Mouse (Mus musculus) Patski (cell line): ENCODE measurements around the gene Lrp4. TPM values are rescaled to one million over a fixed set of nuclear protein-coding genes. Genes with fewer than 3 reads are reported as not detected.
A peak's percentile ranks its signal among the peaks of the same experiment; 100 is the strongest.

Experiments
- ATAC-seq: fragments of 100-300 bp; one replicate; pipeline ENCODE4 v1.8.0; 2021
- CTCF ChIA-PET: fragments of 350-600 bp; sonication (Branson Sonifier 250); formaldehyde crosslinking; loops from one replicate; lab custom pipeline; 2022; ENCODE audit warnings: inconsistent platforms; lab: Charles Lee
- POLR2A ChIA-PET: fragments of 350-600 bp; sonication (Branson Sonifier 250); formaldehyde crosslinking; loops from one replicate; lab custom pipeline; 2022; ENCODE audit warnings: antibody characterized with exemption, inconsistent platforms; lab: Charles Lee
- DNase-seq: peaks from one replicate; pipeline ENCODE4 v3.0.0-alpha.2; 2011; ENCODE audit warnings: low read depth, low spot score
- H3K27me3 ChIP-seq: fragments of 371-371 bp; one replicate; pipeline ENCODE4 v1.5.1; 2021
- CTCF ChIP-seq: fragments of 100-300 bp; IDR thresholded peaks from one replicate; pipeline ENCODE4 v1.5.1; 2021
- in situ Hi-C: fragments of 300-500 bp; cut with MboI; formaldehyde crosslinking; loops from 3 replicates; pipeline ENCODE4 v1.11.1; 2018; ENCODE audit warnings: low pct_unique_long_range_greater_than_20kb, mixed read lengths
- polyA plus RNA-seq: library from polyadenylated mRNA; unstranded; gene quantifications from one replicate; pipeline ENCODE4 v1.2.3, GENCODE M21; 2021

Gene Lrp4
- polyA plus RNA-seq, 1 experiment from 2014 or later = 3.4 TPM

- ChIA-PET CTCF (no interaction called here), POLR2A (no interaction called here)
- TF ChIP-seq CTCF = no peak
- DNase-seq (no peak), ATAC-seq (no peak)
- H3K27me3 ChIP-seq = no peaks in the 10 kb centered on the region
- in situ Hi-C loops = no loop called here
These were observed 4.7 kb upstream of the Lrp4 start for GRCm38 (mm10) chr2:91452658-91453057.

GRCm38 (mm10) chr2:91453231-91454075, 3.9 kb upstream of the Lrp4 start:
- POLR2A ChIA-PET = interaction anchor here (0.7 kb wide), 1 partner anchor 113 kb away, joined by 4 read pairs; no protein-coding TSS in a partner anchor
- ATAC-seq = no peak
- no peak for TF ChIP-seq CTCF
- no peaks in the 10 kb centered on the region for H3K27me3 ChIP-seq
- DNase-seq = no peak
- CTCF ChIA-PET = interaction anchor here (1.2 kb wide), 1 partner anchor 154 kb away, joined by 3 read pairs; no protein-coding TSS in a partner anchor
- in situ Hi-C loops = no loop called here

GRCm38 (mm10) chr2:91454434-91454833, 2.9 kb upstream of the Lrp4 start:
- ChIA-PET CTCF (interaction anchor here (1.2 kb wide), 1 partner anchor 155 kb away, joined by 3 read pairs; no protein-coding TSS in a partner anchor), POLR2A (no interaction called here)
- in situ Hi-C loops = no loop called here
- ATAC-seq (no peak), DNase-seq (no peak)
- no peaks in the 10 kb centered on the region for H3K27me3 ChIP-seq
- TF ChIP-seq CTCF = no peak

- ChIA-PET POLR2A (no interaction called here), CTCF (interaction anchor here (0.8 to 1.1 kb wide), 7 partner anchors 9 to 172 kb away, joined by 3 to 6 read pairs (median 3); no protein-coding TSS in a partner anchor)
- DNase-seq = no peak
- in situ Hi-C loops = no loop called here
- no peaks in the 10 kb centered on the region for H3K27me3 ChIP-seq
- TF ChIP-seq CTCF = peak; percentile 72
- ATAC-seq = no peak
These were observed 1.5 kb upstream of the Lrp4 start for GRCm38 (mm10) chr2:91455826-91456225.

GRCm38 (mm10) chr2:91456491-91457100, 715 bp upstream of the Lrp4 start:
- in situ Hi-C loops = no loop called here
- POLR2A ChIA-PET = no interaction called here
- no peak for TF ChIP-seq CTCF
- ATAC-seq (no peak), DNase-seq (no peak)
- CTCF ChIA-PET = interaction anchor here (0.8 to 1.1 kb wide), 7 partner anchors 8 to 172 kb away, joined by 3 to 6 read pairs (median 3); no protein-coding TSS in a partner anchor
- no peaks in the 10 kb centered on the region for H3K27me3 ChIP-seq

- CTCF ChIA-PET = interaction anchor here (1.3 to 1.9 kb wide), 2 partner anchors 11 to 23 kb away, joined by 3 to 5 read pairs; no protein-coding TSS in a partner anchor
- H3K27me3 ChIP-seq = no peaks in the 10 kb centered on the region
- DNase-seq = no peak
- POLR2A ChIA-PET = interaction anchor here (0.7 to 1.3 kb wide), 2 partner anchors 12 to 160 kb away, joined by 3 read pairs; no protein-coding TSS in a partner anchor
- TF ChIP-seq CTCF = no peak
- ATAC-seq = peak; percentile 51
- in situ Hi-C loops = no loop called here
These were observed 443 bp downstream of the Lrp4 start for GRCm38 (mm10) chr2:91457656-91458251.

GRCm38 (mm10) chr2:91458252-91458672, 951 bp downstream of the Lrp4 start:
- POLR2A ChIA-PET = interaction anchor here (0.7 to 1.3 kb wide), 2 partner anchors 11 to 160 kb away, joined by 3 read pairs; no protein-coding TSS in a partner anchor

GRCm38 (mm10) chr2:91458673-91459391, 1.5 kb downstream of the Lrp4 start:
- ATAC-seq = no peak
- CTCF ChIA-PET = interaction anchor here (1.0 to 1.9 kb wide), 3 partner anchors 12 to 173 kb away, joined by 3 to 5 read pairs (median 3); no protein-coding TSS in a partner anchor
- in situ Hi-C loops = no loop called here

More at GRCm38 (mm10) chr2:91458252-91458672, 951 bp downstream of the Lrp4 start:
- DNase-seq (no peak), ATAC-seq (no peak)
- in situ Hi-C loops = no loop called here
- H3K27me3 ChIP-seq = no peaks in the 10 kb centered on the region
- no peak for TF ChIP-seq CTCF
- CTCF ChIA-PET = interaction anchor here (1.3 to 1.9 kb wide), 2 partner anchors 12 to 23 kb away, joined by 3 to 5 read pairs; no protein-coding TSS in a partner anchor

GRCm38 (mm10) chr2:91460076-91460475, 2.8 kb downstream of the Lrp4 start:
- DNase-seq (no peak), ATAC-seq (no peak)
- no peak for TF ChIP-seq CTCF
- H3K27me3 ChIP-seq = no peaks in the 10 kb centered on the region
- POLR2A ChIA-PET = interaction anchor here (0.6 kb wide), 1 partner anchor 173 kb away, joined by 3 read pairs; no protein-coding TSS in a partner anchor
- CTCF ChIA-PET = no interaction called here
- in situ Hi-C loops = no loop called here

More at GRCm38 (mm10) chr2:91458673-91459391, 1.5 kb downstream of the Lrp4 start:
- no peak for TF ChIP-seq CTCF
- no peak for DNase-seq
- H3K27me3 ChIP-seq = no peaks in the 10 kb centered on the region
- POLR2A ChIA-PET = interaction anchor here (0.6 to 1.3 kb wide), 3 partner anchors 11 to 252 kb away, joined by 3 to 6 read pairs (median 3); no protein-coding TSS in a partner anchor
